8 mouse cellular contexts compared by ENCODE assay signal in genomic region chr11:103967106-103967735, GRCm38 (mm10). TPM values are rescaled to one million over a fixed set of nuclear protein-coding genes. Genes with fewer than 3 reads are reported as not detected.
DNase-seq lines count a peak whose midpoint lies in the region; ATAC-seq and TF ChIP-seq lines count a peak whose summit lies in the region.

No protein-coding gene starts in this region.

- peak overlapping the region; percentile 86 for H3K9ac ChIP-seq in heart, embryonic 12.5 days
- peak overlapping the region; percentile 55 for H3K9ac ChIP-seq in ES-Bruce4 (ENCODE audit: low read depth, poor library complexity, severe bottlenecking)
- H3K9ac ChIP-seq in forebrain, embryonic 11.5 days (ENCODE audit: low read length): peak overlapping the region; percentile 84
- H3K9ac ChIP-seq in limb, embryonic 12.5 days (replicated peaks): peak overlapping the region; percentile 80
- peak overlapping the region; percentile 95 for H3K9ac ChIP-seq in neural tube, embryonic 13.5 days

- no peak for TF ChIP-seq CTCF in ES-Bruce4 (IDR thresholded peaks at IDR 0.05; ENCODE audit: low read depth, low read length)

- peak overlapping the region; percentile 87 for H3K4me2 ChIP-seq in heart, embryonic 12.5 days
- H3K4me2 ChIP-seq in forebrain, embryonic 11.5 days (ENCODE audit: low read depth, low read length, severe bottlenecking): peak overlapping the region; percentile 85
- peak overlapping the region; percentile 84 for H3K4me2 ChIP-seq in limb, embryonic 12.5 days
- H3K4me2 ChIP-seq in neural tube, embryonic 13.5 days: peak overlapping the region; percentile 77

- no peak for DNase-seq in heart, postnatal 36 days
- DNase-seq in forebrain, embryonic 11.5 days (ENCODE audit: low spot score): no peak
- DNase-seq in frontal cortex, postnatal 25 days (ENCODE audit: low spot score in 2 of 2): no peak
- DNase-seq in adrenal gland, postnatal 14 days: no peak

- under 1% methylated on average over 20 of the region's 20 CpGs for WGBS in heart, embryonic 12.5 days
- 2% methylated on average over 20 of the region's 20 CpGs for WGBS in forebrain, embryonic 11.5 days
- 1% methylated on average over 20 of the region's 20 CpGs for WGBS in limb, embryonic 12.5 days
- under 1% methylated on average over 20 of the region's 20 CpGs for WGBS in neural tube, embryonic 13.5 days

- intact Hi-C loops in heart, postnatal 36 days (cut with DNase I): no loop called here

- no peak for TF ChIP-seq EP300 in ES-Bruce4 (IDR thresholded peaks at IDR 0.05; ENCODE audit: insufficient read depth, low read depth, low read length)

- H3K4me1 ChIP-seq in heart, embryonic 12.5 days (replicated peaks): peaks cover 8% of the 10 kb centered on the region
- H3K4me1 ChIP-seq in ES-Bruce4 (ENCODE audit: control insufficient read depth, insufficient read depth, low read length): no peaks in the 10 kb centered on the region
- peaks cover 4% of the 10 kb centered on the region; the same call in 1 of the 2 replicates for H3K4me1 ChIP-seq in forebrain, embryonic 11.5 days (replicated peaks; ENCODE audit: control insufficient read depth, insufficient read depth, low read length)
- H3K4me1 ChIP-seq in limb, embryonic 12.5 days (replicated peaks): peaks cover 5% of the 10 kb centered on the region
- H3K4me1 ChIP-seq in neural tube, embryonic 13.5 days (replicated peaks): peaks cover 36% of the 10 kb centered on the region

- no peak for TF ChIP-seq POLR2A in ES-Bruce4 (IDR thresholded peaks at IDR 0.05; ENCODE audit: insufficient read depth, low read length)

- peaks cover 21% of the 10 kb centered on the region for H3K36me3 ChIP-seq in heart, embryonic 12.5 days
- peaks cover 8% of the 10 kb centered on the region; the same call in 1 of the 2 replicates for H3K36me3 ChIP-seq in ES-Bruce4 (ENCODE audit: control insufficient read depth, insufficient read depth, low read length, poor library complexity, severe bottlenecking)
- H3K36me3 ChIP-seq in forebrain, embryonic 11.5 days (ENCODE audit: control insufficient read depth, insufficient read depth, low read length): no peaks in the 10 kb centered on the region; the same call in 1 of the 2 replicates
- peaks cover 29% of the 10 kb centered on the region for H3K36me3 ChIP-seq in limb, embryonic 12.5 days
- H3K36me3 ChIP-seq in neural tube, embryonic 13.5 days: peaks cover 14% of the 10 kb centered on the region

- H3K4me3 ChIP-seq in heart, embryonic 12.5 days: peak overlapping the region; percentile 83
- peak overlapping the region; percentile 77 for H3K4me3 ChIP-seq in ES-Bruce4 (ENCODE audit: low read depth, low read length)
- peak overlapping the region; percentile 89 for H3K4me3 ChIP-seq in forebrain, embryonic 11.5 days (ENCODE audit: low read depth, low read length)
- H3K4me3 ChIP-seq in limb, embryonic 12.5 days (replicated peaks): peak overlapping the region; percentile 91
- H3K4me3 ChIP-seq in neural tube, embryonic 13.5 days: peak overlapping the region; percentile 95

- no peaks in the 10 kb centered on the region for H3K9me3 ChIP-seq in heart, embryonic 12.5 days (replicated peaks)
- H3K9me3 ChIP-seq in ES-Bruce4 (replicated peaks; ENCODE audit: control insufficient read depth, insufficient read depth, low read length, poor library complexity, severe bottlenecking): no peaks in the 10 kb centered on the region
- H3K9me3 ChIP-seq in forebrain, embryonic 11.5 days (ENCODE audit: control insufficient read depth, low read length): no peaks in the 10 kb centered on the region
- H3K9me3 ChIP-seq in limb, embryonic 12.5 days: no peaks in the 10 kb centered on the region
- no peaks in the 10 kb centered on the region for H3K9me3 ChIP-seq in neural tube, embryonic 13.5 days

- peak overlapping the region; percentile 89 for H3K27ac ChIP-seq in heart, embryonic 12.5 days (ENCODE audit: poor library complexity, severe bottlenecking)
- 0 out of 2 replicates have a peak overlapping the region, but pooled peaks have one; percentile 22 for H3K27ac ChIP-seq in ES-Bruce4 (ENCODE audit: insufficient read depth, low read length)
- peak overlapping the region; percentile 88 for H3K27ac ChIP-seq in forebrain, embryonic 11.5 days (ENCODE audit: low read depth, low read length)
- peak overlapping the region; percentile 91 for H3K27ac ChIP-seq in limb, embryonic 12.5 days
- peak overlapping the region; percentile 96 for H3K27ac ChIP-seq in neural tube, embryonic 13.5 days (replicated peaks)

- ATAC-seq in heart, embryonic 12.5 days (ENCODE audit: insufficient number of reproducible peaks, low FRiP score): no peak
- ATAC-seq in forebrain, embryonic 11.5 days (replicated peaks; ENCODE audit: low FRiP score): no peak
- ATAC-seq in limb, embryonic 12.5 days (ENCODE audit: insufficient number of reproducible peaks, insufficient read depth, low FRiP score, low TSS enrichment, low read depth): no peak
- ATAC-seq in neural tube, embryonic 13.5 days (ENCODE audit: low read depth): peak; percentile 12; the same call in 1 of the 2 replicates

- H3K27me3 ChIP-seq in heart, embryonic 12.5 days (replicated peaks): no peaks in the 10 kb centered on the region
- no peaks in the 10 kb centered on the region for H3K27me3 ChIP-seq in ES-Bruce4 (ENCODE audit: control insufficient read depth, insufficient read depth, low read length, poor library complexity, severe bottlenecking)
- no peaks in the 10 kb centered on the region for H3K27me3 ChIP-seq in forebrain, embryonic 11.5 days (ENCODE audit: control insufficient read depth, insufficient read depth, low read length)
- H3K27me3 ChIP-seq in limb, embryonic 12.5 days: no peaks in the 10 kb centered on the region
- no peaks in the 10 kb centered on the region for H3K27me3 ChIP-seq in neural tube, embryonic 13.5 days

RNA-seq across cellular contexts. Expression of gene Arf2, which starts 0.7 kb away (rescaled TPM):
- 60.3 and 65.8 TPM in 2 replicates for polyA plus RNA-seq in heart, embryonic 12.5 days (2016; fragmentation: Nextera tagmentation; extraction: Ambion mirVana)
- total RNA-seq in heart, postnatal 36 days (2021): 10 to 100 TPM; 29.8 to 30.4 TPM
- 16.7 and 16.9 TPM in 2 replicates for polyA plus RNA-seq in ES-Bruce4 (2011; ENCODE audit: insufficient read depth, insufficient read length, low read depth, missing spikeins)
- 124 TPM in 2 replicates for polyA plus RNA-seq in forebrain, embryonic 11.5 days (2014; fragmentation: Nextera tagmentation; extraction: Ambion mirVana)
- 75.5 and 79.8 TPM in 2 replicates for polyA plus RNA-seq in limb, embryonic 12.5 days (2016; fragmentation: Nextera tagmentation; extraction: Ambion mirVana)
- 152 and 157 TPM in 2 replicates for polyA plus RNA-seq in neural tube, embryonic 13.5 days (2015; fragmentation: Nextera tagmentation; extraction: Ambion mirVana)
- total RNA-seq in adrenal gland, postnatal 14 days (2021): 41.1 and 47.7 TPM in 2 replicates

RNA-seq across cellular contexts. Expression of gene Nsf, which starts 13.4 kb away (rescaled TPM):
- 36.4 and 42.5 TPM in 2 replicates for polyA plus RNA-seq in heart, embryonic 12.5 days (2016; fragmentation: Nextera tagmentation; extraction: Ambion mirVana)
- total RNA-seq in heart, postnatal 36 days (2021): 10 to 100 TPM; 26.2 to 27.4 TPM
- 60.4 and 69.8 TPM in 2 replicates for polyA plus RNA-seq in ES-Bruce4 (2011; ENCODE audit: insufficient read depth, insufficient read length, low read depth, missing spikeins)
- polyA plus RNA-seq in forebrain, embryonic 11.5 days (2014; fragmentation: Nextera tagmentation; extraction: Ambion mirVana): 52.6 and 61.2 TPM in 2 replicates
- polyA plus RNA-seq in limb, embryonic 12.5 days (2016; fragmentation: Nextera tagmentation; extraction: Ambion mirVana): 55.4 and 59.0 TPM in 2 replicates
- polyA plus RNA-seq in neural tube, embryonic 13.5 days (2015; fragmentation: Nextera tagmentation; extraction: Ambion mirVana): 123 and 127 TPM in 2 replicates
- 109 and 122 TPM in 2 replicates for total RNA-seq in adrenal gland, postnatal 14 days (2021)

Comparison
In these comparisons a context has a peak if more than half of its experiments do, and no peak if none do; other contexts are left out.
1. H3K27ac ChIP-seq: peak in every context shown above with its lines; median percentile 96 in neural tube, embryonic 13.5 days; 91 in limb, embryonic 12.5 days; 89 in heart, embryonic 12.5 days; 88 in forebrain, embryonic 11.5 days; 22 in ES-Bruce4.